Mouse (Mus musculus) heart, postnatal 10 days (tissue): ENCODE measurements at regions not wholly inside any gene's neighbourhood (a gene's known extent, or its start where the extent isn't known, plus 50 kb on each side); places are given as distances from the start of the nearest gene placed in this dataset.
A peak's percentile ranks its signal among the peaks of the same experiment; 100 is the strongest.
"Not testable (repeated sequence)": the region's sequence is repeated elsewhere in the genome, so short reads cannot be mapped to it uniquely, and the experiment has no call there.

Experiments used
- DNase-seq, 2 experiments: peaks; one replicate each; pipeline ENCODE4 v3.0.0; 2021
- intact Hi-C: fragments of 180-260 bp; cut with DNase I; formaldehyde crosslinking; loops from one replicate; pipeline ENCODE4 v1.15.1; 2025

GRCm38 (mm10) chr1:143231969-143232368 lies 408.5 kb upstream of the B3galt2 start:
- DNase-seq = no peak
- intact Hi-C loops = no loop called here

- intact Hi-C loops = no loop called here
- no peak for DNase-seq
Measured at GRCm38 (mm10) chr1:143258470-143259215, 381.8 kb upstream of the B3galt2 start.

GRCm38 (mm10) chr1:143263263-143264038 lies 377.0 kb upstream of the B3galt2 start:
- DNase-seq = no peak
- intact Hi-C loops = no loop called here

- no peak for DNase-seq
- intact Hi-C loops = no loop called here
Measured at GRCm38 (mm10) chr1:143265216-143265615, 375.2 kb upstream of the B3galt2 start.

- intact Hi-C loops = no loop called here
- DNase-seq = no peak
Measured at GRCm38 (mm10) chr1:143286274-143286967, 354.0 kb upstream of the B3galt2 start.

GRCm38 (mm10) chr1:143287448-143287847 lies 353.0 kb upstream of the B3galt2 start:
- no peak for DNase-seq
- intact Hi-C loops = no loop called here

- intact Hi-C loops = no loop called here
- DNase-seq = no peak
Measured at GRCm38 (mm10) chr1:143296555-143296954, 343.9 kb upstream of the B3galt2 start.

- no peak for DNase-seq
- intact Hi-C loops = loop anchor here (5.0 kb wide), 1 partner anchor 335 kb away; the partner anchor contains the start of gene B3galt2
Measured at GRCm38 (mm10) chr1:143307379-143307778, 333.1 kb upstream of the B3galt2 start.

GRCm38 (mm10) chr1:143318381-143318780 lies 322.1 kb upstream of the B3galt2 start:
- intact Hi-C loops = no loop called here
- DNase-seq = no peak

GRCm38 (mm10) chr1:143319568-143319967 lies 320.9 kb upstream of the B3galt2 start:
- no peak for DNase-seq
- intact Hi-C loops = no loop called here

- intact Hi-C loops = no loop called here
- no peak for DNase-seq
Measured at GRCm38 (mm10) chr1:143351388-143351787, 289.1 kb upstream of the B3galt2 start.

GRCm38 (mm10) chr1:143360256-143360655 lies 280.2 kb upstream of the B3galt2 start:
- intact Hi-C loops = not testable (repeated sequence)
- DNase-seq = peak; percentile 20 to 53

GRCm38 (mm10) chr1:143391851-143392250 lies 248.6 kb upstream of the B3galt2 start:
- DNase-seq = peak; percentile 16 to 22
- intact Hi-C loops = no loop called here
